Mouse (Mus musculus): ENCODE results near the gene Gm10413. TPM values are rescaled to one million over a fixed set of nuclear protein-coding genes. Genes with fewer than 3 reads are reported as not detected.
"Not testable (repeated sequence)": the region's sequence is repeated elsewhere in the genome, so short reads cannot be mapped to it uniquely, and the experiment has no call there.

Gene Gm10413
- not detected for total RNA-seq (2018; cell fraction: chromatin; rRNA removed)
- total RNA-seq (2018; cell fraction: cytosol; rRNA removed): not detected
- total RNA-seq (2018; cell fraction: nucleus; rRNA removed): not detected
- not detected in 3 replicates for polyA plus RNA-seq (2018)

DNA sequence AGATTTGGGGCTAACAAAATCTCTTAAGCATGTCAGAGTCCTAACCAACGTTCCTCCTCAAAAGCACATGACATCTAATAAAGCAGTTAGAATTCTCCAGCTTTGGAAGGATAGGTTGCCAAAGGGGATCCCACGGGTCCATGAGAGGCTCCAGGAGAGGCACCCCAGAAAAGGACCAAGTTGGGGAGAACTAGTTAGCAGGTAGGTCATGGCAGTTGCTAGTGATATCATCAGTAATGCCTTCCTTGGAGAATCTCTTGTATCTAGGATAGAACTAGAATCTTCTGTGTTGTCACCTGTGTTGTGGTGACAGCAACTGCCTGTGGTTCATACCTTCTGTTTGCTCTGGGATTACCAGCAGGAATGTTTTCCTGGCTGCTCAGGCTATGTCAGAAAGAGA, at the start of gene Gm10413:
Gene Gm10413 (plus strand): TSS at position 301 of the 400 bp plus-strand sequence.
- not testable (repeated sequence) for H3K27ac ChIP-seq; H3K79me2 ChIP-seq (ENCODE audit: inconsistent target); H3K36me3 ChIP-seq (ENCODE audit: inconsistent target); H3K4me3 ChIP-seq (ENCODE audit: inconsistent target)
- WGBS (ENCODE audit: missing documents): no CpG with 5 or more reads among the region's 2 CpGs

DNA sequence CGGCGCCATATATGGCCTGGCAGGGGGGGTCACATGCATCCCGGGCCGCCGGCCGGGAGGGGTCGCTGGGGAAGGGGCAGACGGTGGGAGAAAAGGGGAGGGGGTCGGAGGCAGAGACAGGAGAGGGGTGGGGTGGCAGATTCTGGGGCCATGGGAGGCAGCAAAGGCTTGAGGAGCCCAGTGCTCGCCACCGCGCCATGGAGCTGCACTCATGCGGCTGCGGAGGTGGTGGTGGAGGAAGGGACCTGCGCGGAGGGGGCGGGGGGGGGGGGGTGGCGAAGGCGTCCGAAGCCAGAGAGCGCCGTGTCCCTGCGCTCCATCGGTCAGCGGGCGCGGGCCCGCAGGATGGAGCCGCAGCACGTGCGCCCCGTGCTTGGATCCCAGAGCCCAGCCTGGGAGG, 17.4 kb downstream of the Gm10413 start, which contains the start of gene Gm10409:
Gene Gm10409 (plus strand): TSS at position 301 of the 400 bp plus-strand sequence.
- WGBS (ENCODE audit: missing documents): no CpG with 5 or more reads among the region's 32 CpGs
- not testable (repeated sequence) for H3K79me2 ChIP-seq (ENCODE audit: inconsistent target); H3K27ac ChIP-seq; H3K36me3 ChIP-seq (ENCODE audit: inconsistent target); H3K4me3 ChIP-seq (ENCODE audit: inconsistent target)

DNA sequence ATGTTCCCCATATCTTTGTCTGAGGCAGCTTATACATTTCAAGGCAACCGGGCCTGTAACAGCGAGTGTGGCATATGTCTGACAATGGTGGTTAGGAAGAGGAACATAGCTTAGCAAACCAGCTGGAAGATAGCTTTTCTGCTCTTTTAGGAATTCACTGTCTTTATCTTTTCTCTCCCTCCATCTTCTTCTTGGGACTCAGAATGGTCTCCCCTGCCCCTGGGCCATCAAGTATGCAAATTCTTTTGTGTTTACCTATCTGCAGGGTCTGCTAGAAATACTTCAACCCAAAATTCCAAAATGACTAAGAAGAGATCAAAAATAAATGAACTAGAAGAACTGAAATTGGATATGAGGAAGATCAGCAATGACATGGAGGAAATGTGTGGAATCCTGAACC, 32.9 kb downstream of the Gm10413 start, which contains the start of gene Gm3005:
Gene Gm3005 (plus strand): TSS at position 301 of the 400 bp plus-strand sequence.
- H3K4me3 ChIP-seq (ENCODE audit: inconsistent target); H3K36me3 ChIP-seq (ENCODE audit: inconsistent target); H3K27ac ChIP-seq; H3K79me2 ChIP-seq (ENCODE audit: inconsistent target): not testable (repeated sequence)
- WGBS (ENCODE audit: missing documents): no CpG with 5 or more reads among the region's 2 CpGs

DNA sequence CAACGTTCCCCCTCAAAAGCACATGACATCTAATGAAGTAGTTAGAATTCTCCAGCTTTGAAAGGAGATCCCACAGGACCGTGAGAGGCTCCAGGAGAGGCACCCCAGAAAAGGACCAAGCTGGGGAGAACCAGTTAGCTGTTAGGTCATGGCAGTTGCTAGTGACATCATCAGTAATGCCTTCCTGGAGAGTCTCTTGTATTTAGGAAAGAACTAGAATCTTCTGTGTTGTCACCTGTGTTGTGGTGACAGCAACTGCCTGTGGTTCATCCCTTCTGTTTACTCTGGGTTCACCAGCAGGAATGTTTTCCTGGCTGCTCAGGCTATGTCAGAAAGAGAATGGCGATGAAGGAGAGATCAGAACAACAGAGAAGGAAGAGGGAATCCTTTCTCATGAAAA, 54.2 kb downstream of the Gm10413 start, which contains the start of gene Gm10408:
Gene Gm10408 (plus strand): TSS at position 301 of the 400 bp plus-strand sequence.
- not testable (repeated sequence) for H3K27ac ChIP-seq; H3K79me2 ChIP-seq (ENCODE audit: inconsistent target); H3K36me3 ChIP-seq (ENCODE audit: inconsistent target); H3K4me3 ChIP-seq (ENCODE audit: inconsistent target)
- WGBS (ENCODE audit: missing documents): no CpG with 5 or more reads among the region's 3 CpGs

Other genes starting within 250 kb of the Gm10413 start
- gene Gm5795, start 206.8 kb upstream of the Gm10413 start, polyA plus RNA-seq (2018): not detected in 3 replicates
- gene D830030K20Rik, start 186.6 kb upstream of the Gm10413 start, polyA plus RNA-seq (2018): not detected in 3 replicates
- gene Gm2956, start 62.5 kb upstream of the Gm10413 start, polyA plus RNA-seq (2018): not detected in 3 replicates
- not detected in 3 replicates for gene Gm10409, start 17.5 kb downstream of the Gm10413 start, polyA plus RNA-seq (2018)
- gene Gm3005, start 33.0 kb downstream of the Gm10413 start, polyA plus RNA-seq (2018): not detected in 3 replicates
- gene Gm10408, start 54.3 kb downstream of the Gm10413 start, polyA plus RNA-seq (2018): not detected in 3 replicates
- gene Gm3012, start 239.4 kb downstream of the Gm10413 start, polyA plus RNA-seq (2018): not detected in 3 replicates